Mouse (Mus musculus) MEL (cell line): ENCODE results near the gene Rps26. TPM values are rescaled to one million over a fixed set of nuclear protein-coding genes. Genes with fewer than 3 reads are reported as not detected.
A peak's percentile ranks its signal among the peaks of the same experiment; 100 is the strongest.

ENCODE experiments used
- DNase-seq: peaks from one replicate; pipeline ENCODE4 v3.0.0; 2011; ENCODE audit warnings: low read depth, low spot score
- H3K27ac ChIP-seq: 2 replicates; pipeline ENCODE4 v1.5.1; 2012; ENCODE audit warnings: low read depth, mild to moderate bottlenecking, control low read depth, low read length, moderate library complexity; ENCODE audit not compliant: control insufficient read depth
- H3K27me3 ChIP-seq, 2 experiments: fragments of 150-350 bp in 1 of 2; sonication (generic) in 1 of 2; 2 replicates each; pipeline ENCODE4 v1.6.1; 2012; ENCODE audit warnings: low read length in 2 of 2, mild to moderate bottlenecking in 2 of 2, improper control_type of control experiment in 1 of 2, moderate library complexity in 1 of 2; ENCODE audit not compliant: insufficient read depth in 2 of 2, control insufficient read depth in 1 of 2
- H3K36me3 ChIP-seq, 2 experiments: 2 replicates each; pipeline ENCODE4 v1.6.1; 2012 to 2014; ENCODE audit warnings: low read length in 2 of 2, improper control_type of control experiment in 1 of 2, inconsistent platforms in 1 of 2, mild to moderate bottlenecking in 1 of 2; ENCODE audit not compliant: insufficient read depth in 2 of 2, control insufficient read depth in 1 of 2
- H3K4me1 ChIP-seq, 2 experiments: fragments of 150-350 bp in 1 of 2; sonication (generic) in 1 of 2; 2 replicates each; pipeline ENCODE4 v1.6.1; 2012; ENCODE audit warnings: low read length in 2 of 2, improper control_type of control experiment in 1 of 2, mild to moderate bottlenecking in 1 of 2; ENCODE audit not compliant: insufficient read depth in 2 of 2, control insufficient read depth in 1 of 2
- H3K4me3 ChIP-seq, 2 experiments: fragments of 150-350 bp in 1 of 2; sonication (generic) in 1 of 2; 2 replicates each; pipeline ENCODE4 v1.5.1; 2012; ENCODE audit warnings: low read depth in 2 of 2, low read length in 2 of 2, mild to moderate bottlenecking in 2 of 2, moderate library complexity in 2 of 2, control low read depth in 1 of 2, improper control_type of control experiment in 1 of 2; ENCODE audit not compliant: control insufficient read depth in 1 of 2, insufficient read depth in 1 of 2
- H3K79me2 ChIP-seq: 2 replicates; pipeline ENCODE4 v1.6.1; 2012; ENCODE audit warnings: mild to moderate bottlenecking, low read length, moderate library complexity; ENCODE audit not compliant: control insufficient read depth, poor library complexity, insufficient read depth
- H3K9ac ChIP-seq: 2 replicates; pipeline ENCODE4 v1.6.1; 2012; ENCODE audit warnings: low read depth, mild to moderate bottlenecking, control low read depth, low read length, moderate library complexity; ENCODE audit not compliant: control insufficient read depth, poor library complexity, severe bottlenecking
- H3K9me3 ChIP-seq: fragments of 150-350 bp; sonication (generic); replicated peaks from 2 replicates; pipeline ENCODE4 v1.6.1; 2012; ENCODE audit warnings: mild to moderate bottlenecking, low read length, improper control_type of control experiment, moderate library complexity; ENCODE audit not compliant: insufficient read depth
- BHLHE40 ChIP-seq: IDR thresholded peaks from 2 replicates; pipeline ENCODE4 v1.6.1; 2012; ENCODE audit warnings: low read depth, mild to moderate bottlenecking, inconsistent platforms, low read length, improper control_type of control experiment, borderline replicate concordance
- CHD1 ChIP-seq: IDR thresholded peaks from 2 replicates; pipeline ENCODE4 v1.6.1; 2012; ENCODE audit warnings: low read depth, mild to moderate bottlenecking, inconsistent platforms, low read length, improper control_type of control experiment
- CHD2 ChIP-seq: IDR thresholded peaks from 2 replicates; pipeline ENCODE4 v1.6.1; 2011; ENCODE audit warnings: low read length, improper control_type of control experiment
- CTCF ChIP-seq, 3 experiments: IDR thresholded peaks in 2 of 3; conservative IDR thresholded peaks in 1 of 3; 2 replicates each; pipeline ENCODE4 v1.5.1; 2011 to 2012; ENCODE audit warnings: low read length in 3 of 3, low read depth in 2 of 3, mild to moderate bottlenecking in 2 of 3, improper control_type of control experiment in 1 of 3, inconsistent platforms in 1 of 3, mixed read lengths in 1 of 3, moderate library complexity in 1 of 3; ENCODE audit not compliant: control insufficient read depth in 1 of 3, insufficient read depth in 1 of 3, poor library complexity in 1 of 3, severe bottlenecking in 1 of 3
- E2F4 ChIP-seq: IDR thresholded peaks from 2 replicates; pipeline ENCODE4 v1.6.1; 2011; ENCODE audit warnings: low read depth, low read length, improper control_type of control experiment, borderline replicate concordance
- ELF1 ChIP-seq: IDR thresholded peaks from 2 replicates; pipeline ENCODE4 v1.6.1; 2014; ENCODE audit warnings: low read depth, mild to moderate bottlenecking, inconsistent platforms, low read length, improper control_type of control experiment, moderate library complexity
- EP300 ChIP-seq, 2 experiments: IDR thresholded peaks; 2 replicates each; pipeline ENCODE4 v1.6.1; 2011; ENCODE audit warnings: improper control_type of control experiment in 2 of 2, low read length in 2 of 2, low read depth in 1 of 2, mild to moderate bottlenecking in 1 of 2
- ETS1 ChIP-seq: IDR thresholded peaks from 2 replicates; pipeline ENCODE4 v1.6.1; 2012; ENCODE audit warnings: low read depth, mild to moderate bottlenecking, inconsistent platforms, low read length, improper control_type of control experiment, moderate library complexity
- GABPA ChIP-seq: IDR thresholded peaks from 2 replicates; pipeline ENCODE4 v1.6.1; 2012; ENCODE audit warnings: low read depth, mild to moderate bottlenecking, inconsistent platforms, low read length, improper control_type of control experiment, moderate library complexity
- GATA1 ChIP-seq: IDR thresholded peaks from 2 replicates; pipeline ENCODE4 v1.6.1; 2011; ENCODE audit warnings: low read depth, low read length, improper control_type of control experiment
- HCFC1 ChIP-seq: IDR thresholded peaks from 2 replicates; pipeline ENCODE4 v1.6.1; 2012; ENCODE audit warnings: low read depth, mild to moderate bottlenecking, inconsistent platforms, low read length, improper control_type of control experiment, moderate library complexity
- JUND ChIP-seq: IDR thresholded peaks from 2 replicates; pipeline ENCODE4 v1.6.1; 2011; ENCODE audit warnings: low read depth, mild to moderate bottlenecking, improper control_type of control experiment, low read length
- KAT2A ChIP-seq: conservative IDR thresholded peaks from 2 replicates; pipeline ENCODE4 v1.6.1; 2012; ENCODE audit warnings: low read depth, low read length, improper control_type of control experiment, inconsistent platforms
- MAFK ChIP-seq: IDR thresholded peaks from 2 replicates; pipeline ENCODE4 v1.6.1; 2011; ENCODE audit warnings: low read depth, mild to moderate bottlenecking, low read length, improper control_type of control experiment, borderline replicate concordance
- MAX ChIP-seq: IDR thresholded peaks from 2 replicates; pipeline ENCODE4 v1.6.1; 2011; ENCODE audit warnings: low read length, improper control_type of control experiment
- MAZ ChIP-seq: IDR thresholded peaks from 2 replicates; pipeline ENCODE4 v1.6.1; 2012; ENCODE audit warnings: low read depth, mild to moderate bottlenecking, inconsistent platforms, low read length, improper control_type of control experiment
- MEF2A ChIP-seq: IDR thresholded peaks from 2 replicates; pipeline ENCODE4 v1.6.1; 2014; ENCODE audit warnings: low read depth, mild to moderate bottlenecking, inconsistent platforms, low read length, improper control_type of control experiment; ENCODE audit not compliant: poor library complexity, insufficient replicate concordance, severe bottlenecking; ENCODE audit errors: extremely low read depth
- MXI1 ChIP-seq: IDR thresholded peaks from 2 replicates; pipeline ENCODE4 v1.6.1; 2011; ENCODE audit warnings: mild to moderate bottlenecking, low read depth, low read length, improper control_type of control experiment
- MYB ChIP-seq: IDR thresholded peaks from 2 replicates; pipeline ENCODE4 v1.6.1; 2011; ENCODE audit warnings: mild to moderate bottlenecking, low read depth, low read length, improper control_type of control experiment
- MYC ChIP-seq: IDR thresholded peaks from 2 replicates; pipeline ENCODE4 v1.6.1; 2011; ENCODE audit warnings: low read depth, mild to moderate bottlenecking, low read length, improper control_type of control experiment, moderate library complexity
- NRF1 ChIP-seq: IDR thresholded peaks from 2 replicates; pipeline ENCODE4 v1.6.1; 2014; ENCODE audit warnings: low read depth, mild to moderate bottlenecking, inconsistent platforms, low read length, improper control_type of control experiment, moderate library complexity; ENCODE audit not compliant: poor library complexity, insufficient read depth, severe bottlenecking
- POLR2A ChIP-seq, 2 experiments: IDR thresholded peaks; 2 replicates each; pipeline ENCODE4 v1.6.1; 2011 to 2012; ENCODE audit warnings: low read length in 2 of 2, mild to moderate bottlenecking in 2 of 2, control low read depth in 1 of 2, improper control_type of control experiment in 1 of 2, low read depth in 1 of 2, moderate library complexity in 1 of 2; ENCODE audit not compliant: control insufficient read depth in 1 of 2, insufficient read depth in 1 of 2, poor library complexity in 1 of 2
- POLR2AphosphoS2 ChIP-seq: IDR thresholded peaks from 2 replicates; pipeline ENCODE4 v1.6.1; 2011; ENCODE audit warnings: low read length, improper control_type of control experiment
- POLR2AphosphoS5 ChIP-seq: IDR thresholded peaks from 2 replicates; pipeline ENCODE4 v1.6.1; 2012; ENCODE audit warnings: low read depth, borderline replicate concordance, mild to moderate bottlenecking, inconsistent platforms, low read length, moderate library complexity, mixed read lengths
- RAD21 ChIP-seq: IDR thresholded peaks from 2 replicates; pipeline ENCODE4 v1.6.1; 2011; ENCODE audit warnings: mild to moderate bottlenecking, low read depth, low read length, improper control_type of control experiment
- SIN3A ChIP-seq: IDR thresholded peaks from 2 replicates; pipeline ENCODE4 v1.6.1; 2012; ENCODE audit warnings: low read length, improper control_type of control experiment, inconsistent platforms
- SMC3 ChIP-seq: IDR thresholded peaks from 2 replicates; pipeline ENCODE4 v1.6.1; 2011; ENCODE audit warnings: low read depth, low read length, improper control_type of control experiment
- TAL1 ChIP-seq: IDR thresholded peaks from 2 replicates; pipeline ENCODE4 v1.6.1; 2012; ENCODE audit warnings: mild to moderate bottlenecking, inconsistent platforms, low read length, moderate library complexity, mixed read lengths
- TBP ChIP-seq: IDR thresholded peaks from 2 replicates; pipeline ENCODE4 v1.8.0; 2011; ENCODE audit warnings: low read depth, low read length, improper control_type of control experiment
- TCF12 ChIP-seq: IDR thresholded peaks from 2 replicates; pipeline ENCODE4 v1.6.1; 2014; ENCODE audit warnings: low read depth, mild to moderate bottlenecking, inconsistent platforms, low read length, improper control_type of control experiment, moderate library complexity
- UBTF ChIP-seq: IDR thresholded peaks from 2 replicates; pipeline ENCODE4 v1.6.1; 2012; ENCODE audit warnings: low read depth, mild to moderate bottlenecking, inconsistent platforms, low read length, improper control_type of control experiment, moderate library complexity, borderline replicate concordance; ENCODE audit not compliant: insufficient read depth
- USF1 ChIP-seq: IDR thresholded peaks from 2 replicates; pipeline ENCODE4 v1.6.1; 2014; ENCODE audit warnings: low read depth, mild to moderate bottlenecking, inconsistent platforms, low read length, improper control_type of control experiment, moderate library complexity
- USF2 ChIP-seq, 2 experiments: IDR thresholded peaks; 2 replicates each; pipeline ENCODE4 v1.6.1; 2011 to 2012; ENCODE audit warnings: improper control_type of control experiment in 2 of 2, low read length in 2 of 2, borderline replicate concordance in 1 of 2, inconsistent platforms in 1 of 2, low read depth in 1 of 2, mild to moderate bottlenecking in 1 of 2; ENCODE audit not compliant: insufficient read depth in 1 of 2
- ZC3H11A ChIP-seq: IDR thresholded peaks from 2 replicates; pipeline ENCODE4 v1.6.1; 2012; ENCODE audit warnings: low read depth, mild to moderate bottlenecking, inconsistent platforms, low read length, improper control_type of control experiment
- ZKSCAN1 ChIP-seq: IDR thresholded peaks from 2 replicates; pipeline ENCODE4 v1.6.1; 2012; ENCODE audit warnings: low read depth, mild to moderate bottlenecking, inconsistent platforms, low read length, improper control_type of control experiment, moderate library complexity
- ZMIZ1 ChIP-seq: IDR thresholded peaks from 2 replicates; pipeline ENCODE4 v1.6.1; 2012; ENCODE audit warnings: low read depth, mild to moderate bottlenecking, inconsistent platforms, low read length, improper control_type of control experiment, moderate library complexity
- polyA plus RNA-seq, 2 experiments: library from polyadenylated mRNA; stranded (reverse) in 1 of 2; unstranded in 1 of 2; fragments of >175 nt in 1 of 2; fragments of >200 nt in 1 of 2; gene quantifications; 2 replicates each; pipeline versions ENCODE4 v1.2.1 to v1.2.4; 2012; ENCODE audit warnings: low replicate concordance in 2 of 2, low read depth in 1 of 2; ENCODE audit not compliant: insufficient read length in 2 of 2, insufficient read depth in 1 of 2, missing spikeins in 1 of 2
- total RNA-seq: library from RNA; depleted of rRNA; stranded (reverse); fragments of 300-350 nt; gene quantifications from 2 replicates; pipeline ENCODE4 v1.2.3, GENCODE M21; 2012

The Rps26 gene
- total and polyA plus RNA-seq, 3 experiments, result 2,523 to 2,530 TPM; not detected in 1

DNA sequence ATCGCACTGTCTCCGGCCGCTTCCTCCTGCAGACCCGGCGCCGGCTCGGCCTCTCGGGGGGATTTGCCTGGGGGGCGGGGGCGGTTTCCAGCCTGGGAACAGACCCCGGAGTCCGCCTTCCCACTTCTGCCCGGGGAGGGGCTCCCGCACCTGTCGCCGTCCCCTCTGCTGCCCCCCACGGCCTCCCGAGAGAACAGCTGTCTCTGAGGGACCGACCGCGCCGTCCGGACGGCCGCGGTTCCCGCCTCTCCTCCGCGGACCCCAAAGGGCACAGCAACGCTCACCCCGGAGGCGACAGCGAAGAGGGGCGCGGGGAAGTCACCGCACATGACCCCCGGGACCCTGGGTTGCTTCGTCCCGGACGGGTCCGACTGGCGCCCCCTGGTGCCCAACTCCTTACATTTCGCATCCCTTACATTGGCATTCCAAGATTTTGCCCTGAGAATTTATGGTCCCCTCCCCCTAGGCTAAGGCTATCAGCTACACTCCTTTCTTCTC is 36.3 kb downstream of the Rps26 start:
- H3K4me3 ChIP-seq, result peak overlapping the region; percentile 67 to 97
- peak; percentile 68 for DNase-seq
- no peak overlapping the region for H3K27ac ChIP-seq
- peaks cover 12 to 23% of the 10 kb centered on the region in 2 experiments for H3K4me1 ChIP-seq
- H3K9me3 ChIP-seq, result no peaks in the 10 kb centered on the region
- peaks cover 0 to 18% of the 10 kb centered on the region in 2 experiments; a peak in 2 of 4 replicates for H3K36me3 ChIP-seq
- H3K27me3 ChIP-seq, result peaks cover 2% of the 10 kb centered on the region in 2 experiments
- no peaks in the 10 kb centered on the region for H3K79me2 ChIP-seq
- H3K9ac ChIP-seq, result peak overlapping the region; percentile 54
- TF ChIP-seq NRF1, result no peak
- TF ChIP-seq ZC3H11A, result peak; percentile 10; the same call in 1 of the 2 replicates
- TF ChIP-seq E2F4, result no peak
- no peak for TF ChIP-seq TAL1
- no peak for TF ChIP-seq ELF1
- TF ChIP-seq BHLHE40, result no peak
- TF ChIP-seq HCFC1, result 0 out of 2 replicates have a peak, but pooled peaks have one; percentile 34
- no peak for TF ChIP-seq POLR2AphosphoS5
- TF ChIP-seq MAX, result 0 out of 2 replicates have a peak, but pooled peaks have one; percentile 17
- no peak for TF ChIP-seq EP300 (IDR thresholded peaks at IDR 0.05; ENCODE audit: low read depth in 1 of 2, low read length in 2 of 2)
- no peak for TF ChIP-seq MYB
- no peak for TF ChIP-seq MAFK
- 0 out of 2 replicates have a peak, but pooled peaks have one; percentile 69 for TF ChIP-seq CHD1
- no peak for TF ChIP-seq KAT2A
- peak; percentile 78 for TF ChIP-seq MAZ
- no peak for TF ChIP-seq UBTF
- no peak for TF ChIP-seq USF2 (IDR thresholded peaks at IDR 0.05; ENCODE audit: borderline replicate concordance in 1 of 2, insufficient read depth in 1 of 2, low read depth in 1 of 2, low read length in 2 of 2)
- TF ChIP-seq ZMIZ1, result no peak
- 0 out of 2 replicates have a peak, but pooled peaks have one; percentile 22 for TF ChIP-seq TCF12
- peak; percentile 56 for TF ChIP-seq SIN3A
- peak; percentile 35 for TF ChIP-seq SMC3
- TF ChIP-seq POLR2AphosphoS2, result no peak
- TF ChIP-seq GATA1, result no peak
- TF ChIP-seq MXI1, result no peak; the same call in 1 of the 2 replicates
- TF ChIP-seq ETS1, result 0 out of 2 replicates have a peak, but pooled peaks have one; percentile 12
- no peak for TF ChIP-seq CHD2
- 0 out of 2 replicates have a peak, but pooled peaks have one; percentile 19 for TF ChIP-seq USF1
- no peak for TF ChIP-seq MYC
- peak; percentile 75 to 86 (median 76) for TF ChIP-seq CTCF (IDR thresholded peaks at IDR 0.05 in 2 of 3, conservative IDR thresholded peaks at IDR 0.05 in 1 of 3; ENCODE audit: control insufficient read depth in 1 of 3, insufficient read depth in 1 of 3, low read depth in 2 of 3, low read length in 3 of 3, poor library complexity in 1 of 3, severe bottlenecking in 1 of 3)
- no peak for TF ChIP-seq ZKSCAN1
- no peak for TF ChIP-seq GABPA
- TF ChIP-seq JUND, result no peak
- TF ChIP-seq RAD21, result no peak; the same call in none of the 2 replicates
- no peak for TF ChIP-seq TBP
- TF ChIP-seq POLR2A (IDR thresholded peaks at IDR 0.05; ENCODE audit: control insufficient read depth in 1 of 2, insufficient read depth in 1 of 2, low read depth in 1 of 2, low read length in 2 of 2, poor library complexity in 1 of 2), result no peak
- TF ChIP-seq MEF2A, result no peak
